Mouse (Mus musculus) skeletal muscle tissue, postnatal 0 days (tissue): Measurements from ENCODE around the gene Sprr2d. TPM values are rescaled to one million over a fixed set of nuclear protein-coding genes. Genes with fewer than 3 reads are reported as not detected.

Experiments used
- polyA plus RNA-seq: library from polyadenylated mRNA; unstranded; fragments of >200 nt; fragmentation: Nextera tagmentation; extraction: Ambion mirVana; gene quantifications from 2 replicates; pipeline ENCODE4 v1.2.1, GENCODE M21; 2015

Sprr2d gene
- 1.0 TPM in 1 of 2 replicates, not detected in the other for polyA plus RNA-seq

GRCm38 (mm10) chr3:92338840-92339239 is at the start of gene Sprr2d:
Sprr2d (plus strand) TSS chr3:92339140.

GRCm38 (mm10) chr3:92316320-92316719 is 22.6 kb upstream of the Sprr2d start, which contains the start of gene Sprr2b:
Sprr2b (plus strand) TSS chr3:92316620.

GRCm38 (mm10) chr3:92351843-92352242 is 12.9 kb downstream of the Sprr2d start, which contains the start of gene Sprr2e:
Sprr2e (plus strand) TSS chr3:92352143.

GRCm38 (mm10) chr3:92364887-92365286 is 25.9 kb downstream of the Sprr2d start, which contains the start of gene Sprr2f:
Sprr2f (plus strand) TSS chr3:92365187.

DNA sequence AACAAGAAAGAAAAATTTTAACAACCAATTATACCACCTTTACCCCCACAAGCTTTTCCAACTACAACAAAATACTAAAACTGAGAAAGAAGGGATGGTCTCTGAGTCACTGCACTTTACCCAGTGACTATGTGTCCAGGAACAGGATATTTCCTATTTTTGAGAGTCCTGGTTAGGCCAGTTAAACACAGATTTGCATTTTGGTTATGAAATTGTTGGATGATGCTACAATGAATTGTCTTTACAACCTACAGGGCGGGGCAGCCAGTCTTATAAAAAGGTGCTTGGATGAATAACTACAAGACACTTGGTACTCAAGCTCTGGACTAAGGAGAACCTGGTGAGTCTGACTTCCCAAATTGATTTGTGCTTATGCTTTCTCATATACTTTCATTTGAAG is 46.4 kb downstream of the Sprr2d start, which contains the start of gene Sprr2h:
Sprr2h (plus strand) TSS at position 301 of the 400 bp plus-strand sequence.

Other genes starting within 250 kb of the Sprr2d start
- not detected in 2 replicates for gene Prr9, start 215.2 kb upstream of the Sprr2d start, polyA plus RNA-seq
- gene Lelp1, start 196.4 kb upstream of the Sprr2d start, polyA plus RNA-seq: not detected in 2 replicates
- gene Sprr2a1, start 123.3 kb upstream of the Sprr2d start, polyA plus RNA-seq: not detected in 2 replicates
- 0.35 and 8.7 TPM in 2 replicates for gene Sprr2a2, start 123.2 kb upstream of the Sprr2d start, polyA plus RNA-seq
- gene Sprr2a3, start 53.7 kb upstream of the Sprr2d start, polyA plus RNA-seq: 0.76 TPM in 1 of 2 replicates, not detected in the other
- not detected in 2 replicates for gene Sprr2b, start 22.5 kb upstream of the Sprr2d start, polyA plus RNA-seq
- not detected in 2 replicates for gene Sprr2e, start 13.0 kb downstream of the Sprr2d start, polyA plus RNA-seq
- not detected in 2 replicates for gene Sprr2f, start 26.0 kb downstream of the Sprr2d start, polyA plus RNA-seq
- gene Sprr2h, start 46.5 kb downstream of the Sprr2d start, polyA plus RNA-seq: 0.84 TPM in 1 of 2 replicates, not detected in the other
- gene Sprr2i, start 68.9 kb downstream of the Sprr2d start, polyA plus RNA-seq: not detected in 2 replicates
- not detected in 2 replicates for gene Sprr2j-ps, start 78.9 kb downstream of the Sprr2d start, polyA plus RNA-seq
- gene Gm9774, start 90.3 kb downstream of the Sprr2d start, polyA plus RNA-seq: 8.4 and 11.3 TPM in 2 replicates
- gene Sprr2k, start 93.4 kb downstream of the Sprr2d start, polyA plus RNA-seq: not detected in 2 replicates
- 2.6 TPM in 1 of 2 replicates, not detected in the other for gene Sprr1b, start 99.6 kb downstream of the Sprr2d start, polyA plus RNA-seq
- gene Sprr3, start 119.6 kb downstream of the Sprr2d start, polyA plus RNA-seq: not detected in 2 replicates
- not detected in 2 replicates for gene Sprr1a, start 146.8 kb downstream of the Sprr2d start, polyA plus RNA-seq
- not detected in 2 replicates for gene Sprr4, start 161.4 kb downstream of the Sprr2d start, polyA plus RNA-seq
- gene 2310046K23Rik, start 195.4 kb downstream of the Sprr2d start, polyA plus RNA-seq: not detected in 2 replicates
- 4.4 TPM in 1 of 2 replicates, not detected in the other for gene Ivl, start 234.6 kb downstream of the Sprr2d start, polyA plus RNA-seq
- gene Smcp, start 249.9 kb downstream of the Sprr2d start, polyA plus RNA-seq: not detected in 2 replicates